ENCODE assay signal across 12 mouse cellular contexts in genomic region chr2:31639901-31640608, GRCm38 (mm10). TPM values are rescaled to one million over a fixed set of nuclear protein-coding genes. Genes with fewer than 3 reads are reported as not detected.
DNase-seq lines count a peak whose midpoint lies in the region; ATAC-seq and TF ChIP-seq lines count a peak whose summit lies in the region.
"Had no signal": no experiment of that assay in that cellular context is flagged by ENCODE, and none has a peak within 500 bp of the region (broad histone marks: within the 10 kb centered on the region; RNA-seq: fewer than 3 reads in every experiment).

Prdm12 (plus strand) TSS chr2:31640037.

- H3K27me3 ChIP-seq in kidney, postnatal 0 days (ENCODE audit: insufficient read depth, low read length), result peaks cover 91% of the 10 kb centered on the region
- H3K27me3 ChIP-seq in kidney, embryonic 14.5 days (ENCODE audit: control insufficient read depth, insufficient read depth, low read length), result peaks cover 97% of the 10 kb centered on the region
- peaks cover 100% of the 10 kb centered on the region for H3K27me3 ChIP-seq in embryonic facial prominence, embryonic 13.5 days
- peaks cover 78% of the 10 kb centered on the region for H3K27me3 ChIP-seq in hindbrain, embryonic 15.5 days
- peaks cover 99% of the 10 kb centered on the region for H3K27me3 ChIP-seq in neural tube, embryonic 13.5 days

- no peaks in the 10 kb centered on the region for H3K9me3 ChIP-seq in kidney, postnatal 0 days (replicated peaks; ENCODE audit: low read length)
- no peaks in the 10 kb centered on the region for H3K9me3 ChIP-seq in kidney, embryonic 14.5 days (ENCODE audit: control insufficient read depth, low read length)
- H3K9me3 ChIP-seq in embryonic facial prominence, embryonic 13.5 days, result no peaks in the 10 kb centered on the region
- no peaks in the 10 kb centered on the region for H3K9me3 ChIP-seq in hindbrain, embryonic 15.5 days
- no peaks in the 10 kb centered on the region for H3K9me3 ChIP-seq in neural tube, embryonic 13.5 days

- H3K9ac ChIP-seq in kidney, postnatal 0 days (ENCODE audit: low read depth, low read length), result no peak within 1 kb of the TSS
- no peak within 1 kb of the TSS for H3K9ac ChIP-seq in kidney, embryonic 14.5 days (ENCODE audit: low read depth, low read length)
- no peak within 1 kb of the TSS for H3K9ac ChIP-seq in embryonic facial prominence, embryonic 13.5 days
- no peak within 1 kb of the TSS for H3K9ac ChIP-seq in hindbrain, embryonic 15.5 days
- H3K9ac ChIP-seq in neural tube, embryonic 13.5 days, result peak within 1 kb of the TSS; percentile 66

- WGBS in kidney, postnatal 0 days, result 1% methylated on average over 41 of the region's 41 CpGs
- WGBS in kidney, embryonic 14.5 days, result 2% methylated on average over 41 of the region's 41 CpGs
- WGBS in embryonic facial prominence, embryonic 13.5 days, result under 1% methylated on average over 41 of the region's 41 CpGs
- under 1% methylated on average over 41 of the region's 41 CpGs for WGBS in hindbrain, embryonic 15.5 days
- under 1% methylated on average over 41 of the region's 41 CpGs for WGBS in neural tube, embryonic 13.5 days

- no peak for DNase-seq in kidney, postnatal 0 days (ENCODE audit: low spot score)
- no peak for DNase-seq in ovary, postnatal 36 days (ENCODE audit: low spot score)
- DNase-seq in spleen, postnatal 4 days (ENCODE audit: low spot score in 2 of 2), result no peak
- DNase-seq: liver; spleen, adult 18-20 months had no signal

- H3K4me1 ChIP-seq in kidney, postnatal 0 days (replicated peaks; ENCODE audit: insufficient read depth, low read length), result peaks cover 11% of the 10 kb centered on the region; the same call in 1 of the 2 replicates
- peaks cover 20% of the 10 kb centered on the region for H3K4me1 ChIP-seq in kidney, embryonic 14.5 days (ENCODE audit: control insufficient read depth, insufficient read depth, low read length)
- H3K4me1 ChIP-seq in embryonic facial prominence, embryonic 13.5 days, result peaks cover 52% of the 10 kb centered on the region
- H3K4me1 ChIP-seq in hindbrain, embryonic 15.5 days (replicated peaks), result peaks cover 58% of the 10 kb centered on the region
- H3K4me1 ChIP-seq in neural tube, embryonic 13.5 days (replicated peaks), result peaks cover 63% of the 10 kb centered on the region

- peak within 1 kb of the TSS; percentile 16; the same call in 1 of the 2 replicates for H3K4me2 ChIP-seq in kidney, postnatal 0 days (ENCODE audit: low read length)
- H3K4me2 ChIP-seq in kidney, embryonic 14.5 days (replicated peaks; ENCODE audit: low read depth, low read length), result no peak within 1 kb of the TSS
- H3K4me2 ChIP-seq in embryonic facial prominence, embryonic 13.5 days, result peak within 1 kb of the TSS; percentile 42
- H3K4me2 ChIP-seq in hindbrain, embryonic 15.5 days, result peak within 1 kb of the TSS; percentile 36
- peak within 1 kb of the TSS; percentile 53 for H3K4me2 ChIP-seq in neural tube, embryonic 13.5 days

- H3K27ac ChIP-seq in kidney, postnatal 0 days, result no peak within 1 kb of the TSS
- no peak within 1 kb of the TSS for H3K27ac ChIP-seq in kidney, embryonic 14.5 days (ENCODE audit: low read depth, low read length)
- no peak within 1 kb of the TSS for H3K27ac ChIP-seq in embryonic facial prominence, embryonic 13.5 days
- H3K27ac ChIP-seq in hindbrain, embryonic 15.5 days (replicated peaks), result no peak within 1 kb of the TSS
- H3K27ac ChIP-seq in neural tube, embryonic 13.5 days (replicated peaks), result peak within 1 kb of the TSS; percentile 83

- H3K4me3 ChIP-seq in kidney, postnatal 0 days (replicated peaks; ENCODE audit: low read depth, low read length), result 0 out of 2 replicates have a peak within 1 kb of the TSS, but pooled peaks have one; percentile 8
- H3K4me3 ChIP-seq in kidney, embryonic 14.5 days (ENCODE audit: low read length), result no peak within 1 kb of the TSS; the same call in none of the 2 replicates
- H3K4me3 ChIP-seq in embryonic facial prominence, embryonic 13.5 days, result peak within 1 kb of the TSS; percentile 20
- no peak within 1 kb of the TSS for H3K4me3 ChIP-seq in hindbrain, embryonic 15.5 days
- H3K4me3 ChIP-seq in neural tube, embryonic 13.5 days, result peak within 1 kb of the TSS; percentile 42

- no peak for TF ChIP-seq CTCF in kidney, postnatal 0 days (IDR thresholded peaks at IDR 0.05; ENCODE audit: low read depth)

- no peak for ATAC-seq in kidney, postnatal 0 days (replicated peaks; ENCODE audit: low FRiP score, low read depth)
- ATAC-seq in kidney, embryonic 14.5 days (ENCODE audit: low FRiP score, low TSS enrichment), result no peak
- ATAC-seq in embryonic facial prominence, embryonic 13.5 days (ENCODE audit: insufficient number of reproducible peaks, insufficient read depth, low FRiP score, low TSS enrichment, low read depth), result no peak
- ATAC-seq in hindbrain, embryonic 15.5 days (ENCODE audit: low FRiP score, low read depth), result no peak
- no peak for ATAC-seq in neural tube, embryonic 13.5 days (ENCODE audit: low read depth)
- ATAC-seq in megakaryocyte, adult 5-6 weeks (ENCODE audit: poor library complexity, severe bottlenecking), result no peak

- H3K36me3 ChIP-seq in kidney, postnatal 0 days (ENCODE audit: insufficient read depth, low read length), result no peaks in the 10 kb centered on the region
- H3K36me3 ChIP-seq in kidney, embryonic 14.5 days (ENCODE audit: control insufficient read depth, insufficient read depth, low read length), result no peaks in the 10 kb centered on the region
- H3K36me3 ChIP-seq in embryonic facial prominence, embryonic 13.5 days, result no peaks in the 10 kb centered on the region
- H3K36me3 ChIP-seq in hindbrain, embryonic 15.5 days, result no peaks in the 10 kb centered on the region
- H3K36me3 ChIP-seq in neural tube, embryonic 13.5 days, result no peaks in the 10 kb centered on the region
- H3K36me3 ChIP-seq: G1E had no signal

RNA-seq across cellular contexts. Expression of gene Prdm12, which starts in this region (rescaled TPM):
- polyA plus RNA-seq in kidney, postnatal 0 days (2015; fragmentation: Nextera tagmentation; extraction: Ambion mirVana), result not detected in 2 replicates
- polyA plus RNA-seq in kidney, embryonic 14.5 days (2014; fragmentation: Nextera tagmentation; extraction: Ambion mirVana), result not detected in 2 replicates
- polyA plus RNA-seq in embryonic facial prominence, embryonic 13.5 days (2015; fragmentation: Nextera tagmentation; extraction: Ambion mirVana), result 0.08 and 0.21 TPM in 2 replicates
- polyA plus RNA-seq in hindbrain, embryonic 15.5 days (2015; fragmentation: Nextera tagmentation; extraction: Ambion mirVana), result 1.7 and 3.1 TPM in 2 replicates
- 36.4 and 45.9 TPM in 2 replicates for polyA plus RNA-seq in neural tube, embryonic 13.5 days (2015; fragmentation: Nextera tagmentation; extraction: Ambion mirVana)
- not detected in 2 replicates for total RNA-seq in megakaryocyte, adult 5-6 weeks (2015)
- total RNA-seq in megakaryocyte, adult 5-6 weeks (2017), result not detected in 2 replicates
- polyA plus RNA-seq: G1E; large intestine, adult 2 months had no signal

Comparison
In these comparisons a context has a peak if more than half of its experiments do, and no peak if none do; other contexts are left out.
1. H3K4me3 ChIP-seq: peak in kidney, postnatal 0 days (single experiment), embryonic facial prominence, embryonic 13.5 days (single experiment) and neural tube, embryonic 13.5 days (single experiment); none in kidney, embryonic 14.5 days (single experiment) and hindbrain, embryonic 15.5 days (single experiment).